Mouse (Mus musculus): Measurements from ENCODE around the gene Fbxl19.

Gene Fbxl19

GRCm38 (mm10) chr7:127753158-127753557, 8.8 kb downstream of the Fbxl19 start:
- Histone ChIP-seq H3K4me3 (replicated peaks; ENCODE audit: low read length) (peak overlapping the region; percentile 62), H3K4me1 (replicated peaks; ENCODE audit: low read depth, low read length) (peaks cover 100% of the 10 kb centered on the region), H3K27me3 (ENCODE audit: insufficient read depth, low read length) (no peaks in the 10 kb centered on the region), H3K36me3 (ENCODE audit: insufficient read depth, low read length) (peaks cover 100% of the 10 kb centered on the region), H3K9me3 (ENCODE audit: low read length) (no peaks in the 10 kb centered on the region)
- TF ChIP-seq POU5F1 (IDR thresholded peaks at IDR 0.05; ENCODE audit: borderline replicate concordance, low read length) (no peak), NANOG (IDR thresholded peaks at IDR 0.05; ENCODE audit: borderline replicate concordance, low read length) (no peak), CTCF (conservative IDR thresholded peaks at IDR 0.05; ENCODE audit: low read length) (no peak)

DNA sequence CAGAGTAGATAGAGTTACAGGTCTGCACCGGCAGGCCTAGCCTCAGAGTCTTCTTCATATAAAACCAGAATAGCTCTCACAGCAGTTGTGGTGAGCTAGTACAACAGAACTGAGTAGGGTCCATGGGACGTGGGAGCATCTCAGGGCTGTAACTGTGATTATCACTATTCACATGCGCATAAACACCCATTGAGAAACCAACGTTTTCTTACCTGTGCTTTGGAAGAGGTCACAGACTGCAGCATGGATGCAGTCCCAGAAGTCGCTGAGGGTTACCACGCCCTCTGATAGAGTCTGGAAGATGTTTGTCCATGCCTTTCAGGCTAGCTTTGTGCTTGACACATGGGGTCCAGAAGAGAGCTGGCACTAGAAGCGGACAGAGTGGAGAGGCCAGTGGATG, 9.4 kb downstream of the Fbxl19 start:
- Histone ChIP-seq H3K27me3 (ENCODE audit: insufficient read depth, low read length) (no peaks in the 10 kb centered on the region), H3K4me1 (replicated peaks; ENCODE audit: low read depth, low read length) (peaks cover 100% of the 10 kb centered on the region), H3K9me3 (ENCODE audit: low read length) (no peaks in the 10 kb centered on the region), H3K4me3 (replicated peaks; ENCODE audit: low read length) (peak overlapping the region; percentile 62; the same call in 1 of the 2 replicates), H3K36me3 (ENCODE audit: insufficient read depth, low read length) (peaks cover 100% of the 10 kb centered on the region)
- TF ChIP-seq POU5F1 (IDR thresholded peaks at IDR 0.05; ENCODE audit: borderline replicate concordance, low read length) = peak; percentile 66; the same call in 1 of the 2 replicates
- no peak for TF ChIP-seq CTCF (conservative IDR thresholded peaks at IDR 0.05; ENCODE audit: low read length)
- TF ChIP-seq NANOG (IDR thresholded peaks at IDR 0.05; ENCODE audit: borderline replicate concordance, low read length) = peak; percentile 43; the same call in 1 of the 2 replicates

- TF ChIP-seq POU5F1 (IDR thresholded peaks at IDR 0.05; ENCODE audit: borderline replicate concordance, low read length) (no peak), CTCF (conservative IDR thresholded peaks at IDR 0.05; ENCODE audit: low read length) (no peak), NANOG (IDR thresholded peaks at IDR 0.05; ENCODE audit: borderline replicate concordance, low read length) (no peak)
- H3K27me3 ChIP-seq (ENCODE audit: insufficient read depth, low read length) = no peaks in the 10 kb centered on the region
- H3K4me1 ChIP-seq (replicated peaks; ENCODE audit: low read depth, low read length) = peaks cover 65% of the 10 kb centered on the region
- no peaks in the 10 kb centered on the region for H3K9me3 ChIP-seq (ENCODE audit: low read length)
- H3K36me3 ChIP-seq (ENCODE audit: insufficient read depth, low read length) = peaks cover 98% of the 10 kb centered on the region
- no peak overlapping the region for H3K4me3 ChIP-seq (replicated peaks; ENCODE audit: low read length)
These were observed 15.4 kb downstream of the Fbxl19 start for GRCm38 (mm10) chr7:127759716-127760115.

DNA sequence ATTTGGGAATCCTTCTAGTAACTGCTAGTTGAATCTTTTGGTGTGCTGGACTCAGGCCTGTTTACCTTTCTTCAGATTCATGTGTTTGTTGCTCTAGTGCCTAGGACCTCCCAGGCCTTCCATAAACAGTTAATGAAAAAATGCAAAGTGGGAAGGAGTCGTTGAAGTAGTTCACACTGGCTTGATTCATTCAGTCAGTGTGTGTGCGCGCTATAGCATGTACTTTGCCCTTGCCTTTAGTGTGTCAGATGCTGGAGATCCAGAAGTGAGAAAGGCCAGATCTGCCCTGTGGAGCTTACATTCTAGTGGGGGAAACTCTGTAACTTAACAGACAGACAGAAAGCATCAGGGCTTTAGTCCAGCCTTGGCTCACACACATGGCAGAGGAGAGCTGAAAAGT, 16.1 kb downstream of the Fbxl19 start:
- Histone ChIP-seq H3K9me3 (ENCODE audit: low read length) (no peaks in the 10 kb centered on the region), H3K4me3 (replicated peaks; ENCODE audit: low read length) (no peak overlapping the region), H3K27me3 (ENCODE audit: insufficient read depth, low read length) (no peaks in the 10 kb centered on the region), H3K36me3 (ENCODE audit: insufficient read depth, low read length) (peaks cover 98% of the 10 kb centered on the region), H3K4me1 (replicated peaks; ENCODE audit: low read depth, low read length) (peaks cover 62% of the 10 kb centered on the region)
- TF ChIP-seq POU5F1 (IDR thresholded peaks at IDR 0.05; ENCODE audit: borderline replicate concordance, low read length) (no peak), CTCF (conservative IDR thresholded peaks at IDR 0.05; ENCODE audit: low read length) (no peak), NANOG (IDR thresholded peaks at IDR 0.05; ENCODE audit: borderline replicate concordance, low read length) (no peak)

DNA sequence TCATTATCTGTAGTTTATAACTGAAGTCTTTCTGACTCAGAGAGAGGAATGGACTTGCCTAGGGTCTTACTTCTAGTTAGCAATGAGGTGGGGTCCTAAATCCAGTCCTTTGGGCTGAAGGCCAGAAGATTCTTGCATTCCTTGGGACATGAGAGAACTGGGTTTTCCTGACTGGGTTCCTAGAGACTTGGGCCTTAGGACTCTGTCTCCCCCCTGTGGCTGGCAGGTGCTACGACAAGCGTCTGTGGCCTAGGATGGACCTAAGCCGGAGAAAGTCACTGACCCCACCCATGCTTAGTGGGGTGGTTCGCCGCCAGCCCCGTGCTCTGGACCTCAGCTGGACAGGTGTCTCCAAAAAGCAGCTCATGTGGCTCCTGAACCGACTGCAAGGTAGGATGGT, 16.7 kb downstream of the Fbxl19 start:
- TF ChIP-seq CTCF (conservative IDR thresholded peaks at IDR 0.05; ENCODE audit: low read length) = peak; percentile 97
- TF ChIP-seq POU5F1 (IDR thresholded peaks at IDR 0.05; ENCODE audit: borderline replicate concordance, low read length) = no peak
- no peak for TF ChIP-seq NANOG (IDR thresholded peaks at IDR 0.05; ENCODE audit: borderline replicate concordance, low read length)
- H3K4me3 ChIP-seq (replicated peaks; ENCODE audit: low read length) = no peak overlapping the region
- H3K9me3 ChIP-seq (ENCODE audit: low read length) = no peaks in the 10 kb centered on the region
- H3K4me1 ChIP-seq (replicated peaks; ENCODE audit: low read depth, low read length) = peaks cover 62% of the 10 kb centered on the region
- H3K36me3 ChIP-seq (ENCODE audit: insufficient read depth, low read length) = peaks cover 98% of the 10 kb centered on the region
- no peaks in the 10 kb centered on the region for H3K27me3 ChIP-seq (ENCODE audit: insufficient read depth, low read length)

DNA sequence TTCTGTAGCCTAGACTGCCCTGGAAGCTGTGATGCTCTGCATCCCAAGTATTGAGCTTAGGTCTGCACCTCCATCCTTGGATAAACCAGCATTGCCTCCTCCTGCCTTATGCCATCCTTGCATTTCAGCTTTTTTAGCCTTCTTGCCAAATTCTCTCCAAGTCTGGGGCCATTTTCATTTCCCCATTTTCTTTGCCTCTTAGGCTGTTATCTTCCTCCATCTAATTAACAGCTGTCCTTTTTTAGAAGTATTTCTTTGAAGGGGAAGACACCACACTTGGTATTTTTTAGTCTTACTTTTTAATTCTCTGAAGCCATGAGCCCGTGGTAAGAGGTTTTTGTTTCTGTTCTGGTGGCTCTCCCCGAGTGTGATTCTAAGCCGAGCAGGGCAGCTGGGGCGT, 19.3 kb downstream of the Fbxl19 start:
- peaks cover 61% of the 10 kb centered on the region for H3K4me1 ChIP-seq (replicated peaks; ENCODE audit: low read depth, low read length)
- no peaks in the 10 kb centered on the region for H3K9me3 ChIP-seq (ENCODE audit: low read length)
- no peaks in the 10 kb centered on the region for H3K27me3 ChIP-seq (ENCODE audit: insufficient read depth, low read length)
- no peak for TF ChIP-seq CTCF (conservative IDR thresholded peaks at IDR 0.05; ENCODE audit: low read length)
- no peak for TF ChIP-seq POU5F1 (IDR thresholded peaks at IDR 0.05; ENCODE audit: borderline replicate concordance, low read length)
- no peak for TF ChIP-seq NANOG (IDR thresholded peaks at IDR 0.05; ENCODE audit: borderline replicate concordance, low read length)
- peaks cover 94% of the 10 kb centered on the region for H3K36me3 ChIP-seq (ENCODE audit: insufficient read depth, low read length)
- no peak overlapping the region for H3K4me3 ChIP-seq (replicated peaks; ENCODE audit: low read length)

GRCm38 (mm10) chr7:127765756-127766155, 21.4 kb downstream of the Fbxl19 start:
- Histone ChIP-seq H3K9me3 (ENCODE audit: low read length) (no peaks in the 10 kb centered on the region), H3K27me3 (ENCODE audit: insufficient read depth, low read length) (no peaks in the 10 kb centered on the region), H3K4me1 (replicated peaks; ENCODE audit: low read depth, low read length) (peaks cover 53% of the 10 kb centered on the region), H3K4me3 (replicated peaks; ENCODE audit: low read length) (no peak overlapping the region), H3K36me3 (ENCODE audit: insufficient read depth, low read length) (peaks cover 73% of the 10 kb centered on the region)
- TF ChIP-seq NANOG (IDR thresholded peaks at IDR 0.05; ENCODE audit: borderline replicate concordance, low read length) (no peak), POU5F1 (IDR thresholded peaks at IDR 0.05; ENCODE audit: borderline replicate concordance, low read length) (no peak), CTCF (conservative IDR thresholded peaks at IDR 0.05; ENCODE audit: low read length) (no peak)

DNA sequence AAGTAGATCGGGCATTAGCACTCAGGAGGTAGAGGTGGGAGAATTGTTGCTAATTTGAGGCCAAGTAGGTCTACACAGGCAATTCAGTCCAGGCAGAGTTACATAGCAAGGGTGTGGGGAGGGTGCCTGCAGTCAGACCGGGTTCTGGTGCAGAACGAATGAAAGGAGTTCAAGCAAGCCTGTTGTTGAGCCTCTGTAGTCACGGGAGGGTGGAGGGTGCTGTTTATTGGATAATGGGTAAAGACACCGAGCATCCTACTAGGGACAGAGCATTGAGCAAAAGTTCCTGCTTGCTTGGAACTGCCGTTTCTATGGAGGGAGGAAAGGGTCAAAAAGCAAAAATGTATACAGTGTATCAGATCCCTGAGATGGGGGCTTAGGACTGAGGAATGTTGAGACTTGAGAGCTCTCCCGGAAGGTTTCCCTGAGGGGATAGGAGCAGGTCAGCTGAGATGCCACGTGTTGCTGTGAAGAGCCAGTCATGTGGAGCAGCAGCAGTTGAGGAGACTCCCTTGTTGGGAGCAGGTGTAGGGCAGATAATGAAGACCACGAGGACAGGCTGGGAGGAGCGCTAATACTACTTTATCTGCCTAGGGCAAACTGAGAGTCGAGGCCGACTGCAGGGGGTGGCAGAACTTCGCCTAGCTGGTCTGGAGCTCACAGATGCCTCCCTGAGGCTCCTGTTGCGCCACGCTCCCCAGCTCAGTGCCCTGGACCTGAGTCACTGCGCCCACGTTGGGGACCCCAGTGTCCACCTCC, 22.7 kb downstream of the Fbxl19 start:
- Histone ChIP-seq H3K36me3 (ENCODE audit: insufficient read depth, low read length) (peaks cover 60% of the 10 kb centered on the region), H3K4me1 (replicated peaks; ENCODE audit: low read depth, low read length) (peaks cover 60% of the 10 kb centered on the region), H3K4me3 (replicated peaks; ENCODE audit: low read length) (peak overlapping the region; percentile 65), H3K9me3 (ENCODE audit: low read length) (no peaks in the 10 kb centered on the region), H3K27me3 (ENCODE audit: insufficient read depth, low read length) (no peaks in the 10 kb centered on the region)
- TF ChIP-seq POU5F1 (IDR thresholded peaks at IDR 0.05; ENCODE audit: borderline replicate concordance, low read length) = no peak
- no peak for TF ChIP-seq NANOG (IDR thresholded peaks at IDR 0.05; ENCODE audit: borderline replicate concordance, low read length)
- no peak for TF ChIP-seq CTCF (conservative IDR thresholded peaks at IDR 0.05; ENCODE audit: low read length)

All from E14TG2a.4 (cell line).